Mouse (Mus musculus): ENCODE results near the gene Sprr2e.

The Sprr2e gene

GRCm38 (mm10) chr3:92351843-92352242 is at the start of gene Sprr2e:
Gene Sprr2e (plus strand): TSS chr3:92352143.
- no peak for DNase-seq (ENCODE audit: low spot score)

GRCm38 (mm10) chr3:92307406-92307805 is 44.5 kb upstream of the Sprr2e start:
- DNase-seq (ENCODE audit: low spot score), result no peak

GRCm38 (mm10) chr3:92316320-92316719 is 35.6 kb upstream of the Sprr2e start, which contains the start of gene Sprr2b:
Gene Sprr2b (plus strand): TSS chr3:92316620.
- no peak for DNase-seq (ENCODE audit: low spot score)

DNA sequence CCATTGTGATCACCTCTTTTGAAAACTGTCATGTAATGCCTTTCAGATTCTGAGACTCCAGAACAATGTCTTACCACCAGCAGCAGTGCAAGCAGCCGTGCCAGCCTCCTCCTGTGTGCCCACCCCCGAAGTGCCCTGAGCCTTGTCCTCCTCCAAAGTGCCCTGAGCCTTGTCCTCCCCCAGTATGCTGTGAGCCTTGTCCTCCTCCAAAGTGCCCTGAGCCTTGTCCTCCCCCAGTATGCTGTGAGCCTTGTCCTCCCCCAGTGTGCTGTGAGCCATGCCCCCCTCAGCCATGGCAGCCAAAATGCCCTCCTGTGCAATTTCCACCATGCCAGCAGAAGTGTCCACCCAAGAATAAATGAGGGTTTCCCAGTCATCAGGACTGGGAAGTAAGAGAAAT is 34.6 kb upstream of the Sprr2e start:
- no peak for DNase-seq (ENCODE audit: low spot score)

- no peak for DNase-seq (ENCODE audit: low spot score)
Measured at GRCm38 (mm10) chr3:92336278-92336677, 15.7 kb upstream of the Sprr2e start.

GRCm38 (mm10) chr3:92338840-92339239 is 13.1 kb upstream of the Sprr2e start, which contains the start of gene Sprr2d:
Gene Sprr2d (plus strand): TSS chr3:92339140.
- no peak for DNase-seq (ENCODE audit: low spot score)

GRCm38 (mm10) chr3:92361619-92362018 is 9.7 kb downstream of the Sprr2e start:
- no peak for DNase-seq (ENCODE audit: low spot score)

- no peak for DNase-seq (ENCODE audit: low spot score)
Measured at GRCm38 (mm10) chr3:92364887-92365286, 12.9 kb downstream of the Sprr2e start, which contains the start of gene Sprr2f. Gene Sprr2f (plus strand): TSS chr3:92365187.

- no peak for DNase-seq (ENCODE audit: low spot score)
Measured at GRCm38 (mm10) chr3:92373613-92374012, 21.7 kb downstream of the Sprr2e start.

DNA sequence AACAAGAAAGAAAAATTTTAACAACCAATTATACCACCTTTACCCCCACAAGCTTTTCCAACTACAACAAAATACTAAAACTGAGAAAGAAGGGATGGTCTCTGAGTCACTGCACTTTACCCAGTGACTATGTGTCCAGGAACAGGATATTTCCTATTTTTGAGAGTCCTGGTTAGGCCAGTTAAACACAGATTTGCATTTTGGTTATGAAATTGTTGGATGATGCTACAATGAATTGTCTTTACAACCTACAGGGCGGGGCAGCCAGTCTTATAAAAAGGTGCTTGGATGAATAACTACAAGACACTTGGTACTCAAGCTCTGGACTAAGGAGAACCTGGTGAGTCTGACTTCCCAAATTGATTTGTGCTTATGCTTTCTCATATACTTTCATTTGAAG is 33.4 kb downstream of the Sprr2e start, which contains the start of gene Sprr2h:
Gene Sprr2h (plus strand): TSS at position 301 of the 400 bp plus-strand sequence.
- DNase-seq (ENCODE audit: low spot score), result no peak

GRCm38 (mm10) chr3:92394301-92394700 is 42.4 kb downstream of the Sprr2e start:
- DNase-seq (ENCODE audit: low spot score), result no peak

Data from urinary bladder, postnatal 10 days (tissue).